Comparison of ENCODE assay signal across 8 mouse cellular contexts in the genomic region with DNA sequence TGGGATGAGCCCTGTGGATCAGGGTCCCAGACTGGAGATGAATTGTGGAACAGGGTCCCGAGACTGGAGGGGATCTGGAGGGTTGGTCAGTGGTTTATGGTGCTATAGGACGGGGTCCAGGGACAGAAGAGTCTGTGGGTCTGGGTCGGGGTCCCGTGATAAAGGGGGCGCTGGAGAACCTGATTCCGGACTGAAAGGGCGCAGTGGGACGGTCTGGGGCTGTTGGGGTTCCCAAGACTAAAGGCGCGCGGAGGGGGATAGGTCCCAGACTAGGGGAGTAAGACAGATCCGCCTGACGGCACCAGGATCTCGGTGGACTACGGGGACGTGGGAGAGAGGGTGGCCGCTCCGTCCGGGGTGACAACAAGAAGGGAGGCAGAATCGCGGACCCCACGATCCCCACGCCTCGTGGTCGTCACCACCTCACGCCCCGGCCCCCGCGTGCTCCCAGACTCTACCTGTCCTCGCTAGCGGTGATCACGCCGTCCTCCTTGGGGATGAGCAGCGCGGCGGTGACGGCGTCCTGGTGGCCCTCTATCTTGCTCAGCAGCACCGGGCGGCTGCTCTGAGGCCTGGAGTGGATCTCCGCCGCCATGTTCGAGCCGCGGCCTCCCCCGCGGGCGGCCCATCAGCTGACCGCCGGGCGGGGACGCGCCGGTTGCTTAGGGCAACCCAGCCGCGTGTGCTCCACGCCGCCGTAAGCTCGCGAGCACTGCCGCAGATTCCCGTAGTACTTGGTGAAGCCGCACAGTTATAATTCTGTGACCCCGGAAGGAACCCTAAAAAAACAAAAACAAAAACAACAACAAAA. TPM values are rescaled to one million over a fixed set of nuclear protein-coding genes. Genes with fewer than 3 reads are reported as not detected.
A peak's percentile ranks its signal among the peaks of the same experiment; 100 is the strongest.
DNase-seq lines count a peak whose midpoint lies in the region; ATAC-seq lines count a peak whose summit lies in the region.

No protein-coding gene starts in this region.

- H3K9ac ChIP-seq in heart, embryonic 14.5 days (ENCODE audit: low read length), result peak overlapping the region; percentile 93
- H3K9ac ChIP-seq in liver, embryonic 13.5 days, result peak overlapping the region; percentile 87
- peak overlapping the region; percentile 74 for H3K9ac ChIP-seq in stomach, embryonic 15.5 days

- peak overlapping the region; percentile 94 for H3K4me2 ChIP-seq in heart, embryonic 14.5 days (ENCODE audit: low read length)
- peak overlapping the region; percentile 88 for H3K4me2 ChIP-seq in liver, embryonic 13.5 days
- peak overlapping the region; percentile 83 for H3K4me2 ChIP-seq in stomach, embryonic 15.5 days

- H3K36me3 ChIP-seq in heart, embryonic 14.5 days (ENCODE audit: control insufficient read depth, insufficient read depth, low read length), result no peaks in the 10 kb centered on the region
- no peaks in the 10 kb centered on the region for H3K36me3 ChIP-seq in liver, embryonic 13.5 days
- H3K36me3 ChIP-seq in stomach, embryonic 15.5 days, result no peaks in the 10 kb centered on the region

- under 1% methylated on average over 55 of the region's 65 CpGs for WGBS in heart, embryonic 14.5 days
- under 1% methylated on average over 65 of the region's 65 CpGs for WGBS in liver, embryonic 13.5 days (ENCODE audit: insufficient replicate concordance)
- under 1% methylated on average over 65 of the region's 65 CpGs for WGBS in stomach, embryonic 15.5 days

- ATAC-seq in CD4-positive, CD25-positive, alpha-beta regulatory T cell, adult 4 months, result peak; percentile 92
- ATAC-seq in erythroid progenitor cell, adult 5-6 weeks (replicated peaks; ENCODE audit: low FRiP score, poor library complexity, severe bottlenecking), result peak; percentile 91
- ATAC-seq in heart, embryonic 14.5 days (ENCODE audit: insufficient number of reproducible peaks, insufficient read depth, low FRiP score, low read depth), result peak; percentile 82
- peak; percentile 91 for ATAC-seq in liver, embryonic 13.5 days (ENCODE audit: low read depth)
- ATAC-seq in stomach, embryonic 15.5 days (ENCODE audit: insufficient read depth, low FRiP score, low read depth), result peak; percentile 94

- no peaks in the 10 kb centered on the region for H3K27me3 ChIP-seq in heart, embryonic 14.5 days (ENCODE audit: control insufficient read depth, insufficient read depth, low read length)
- H3K27me3 ChIP-seq in liver, embryonic 13.5 days, result no peaks in the 10 kb centered on the region
- no peaks in the 10 kb centered on the region for H3K27me3 ChIP-seq in stomach, embryonic 15.5 days (replicated peaks)

- DNase-seq in kidney, postnatal 10 days, result peak; percentile 91
- DNase-seq in liver, embryonic 13.5 days, result peak; percentile 72
- DNase-seq in neural tube, embryonic 10.5 days (ENCODE audit: extremely low spot score, low spot score), result peak; percentile 76

- peaks cover 21% of the 10 kb centered on the region for H3K4me1 ChIP-seq in brown adipose tissue, adult 24 weeks (ENCODE audit: control insufficient read depth, insufficient read depth, insufficient read length, low read length)
- H3K4me1 ChIP-seq in heart, embryonic 14.5 days (ENCODE audit: control insufficient read depth in 2 of 2, insufficient read depth in 2 of 2, low read length in 2 of 2), result peaks cover 11 to 39% of the 10 kb centered on the region in 2 experiments
- H3K4me1 ChIP-seq in liver, embryonic 13.5 days (replicated peaks), result peaks cover 49% of the 10 kb centered on the region
- H3K4me1 ChIP-seq in stomach, embryonic 15.5 days, result peaks cover 15% of the 10 kb centered on the region

- H3K4me3 ChIP-seq in brown adipose tissue, adult 24 weeks (ENCODE audit: insufficient read depth, low read depth, low read length), result peak overlapping the region; percentile 96
- H3K4me3 ChIP-seq in heart, embryonic 14.5 days (ENCODE audit: control insufficient read depth in 1 of 2, insufficient read depth in 1 of 2, low read depth in 1 of 2, low read length in 2 of 2), result peak overlapping the region; percentile 72 to 79
- peak overlapping the region; percentile 82 for H3K4me3 ChIP-seq in liver, embryonic 13.5 days (replicated peaks)
- peak overlapping the region; percentile 92 for H3K4me3 ChIP-seq in stomach, embryonic 15.5 days (replicated peaks)

- H3K27ac ChIP-seq in brown adipose tissue, adult 24 weeks (replicated peaks; ENCODE audit: low read depth, low read length), result peak overlapping the region; percentile 82
- no peak overlapping the region; a peak in 1 of 4 replicates for H3K27ac ChIP-seq in heart, embryonic 14.5 days (replicated peaks in 1 of 2; ENCODE audit: control insufficient read depth in 1 of 2, insufficient read depth in 1 of 2, low read depth in 2 of 2, low read length in 2 of 2)
- peak overlapping the region; percentile 55 for H3K27ac ChIP-seq in liver, embryonic 13.5 days
- H3K27ac ChIP-seq in stomach, embryonic 15.5 days, result peak overlapping the region; percentile 11; the same call in 1 of the 2 replicates

- H3K9me3 ChIP-seq in heart, embryonic 14.5 days (ENCODE audit: control insufficient read depth, low read length), result no peaks in the 10 kb centered on the region
- H3K9me3 ChIP-seq in liver, embryonic 13.5 days (replicated peaks), result no peaks in the 10 kb centered on the region
- H3K9me3 ChIP-seq in stomach, embryonic 15.5 days, result no peaks in the 10 kb centered on the region

RNA-seq across cellular contexts. Expression of a gene that starts 14.5 kb away (rescaled TPM):
- polyA plus RNA-seq in CD4-positive, CD25-positive, alpha-beta regulatory T cell, adult 4 months (2017; shearing (Covaris generic)), result 10 to 100 TPM; 53.9 to 63.6 TPM
- 52.1 and 52.2 TPM in 2 replicates for polyA plus RNA-seq in brown adipose tissue, adult 24 weeks (2012; ENCODE audit: insufficient read depth, insufficient read length, missing spikeins)
- total RNA-seq in erythroid progenitor cell, adult 5-6 weeks (2015; ENCODE audit: low replicate concordance), result 4.6 and 9.0 TPM in 2 replicates
- 4.5 and 8.0 TPM in 2 replicates for total RNA-seq in erythroid progenitor cell, adult 5-6 weeks (2017; ENCODE audit: low replicate concordance)
- 43.1 and 45.6 TPM in 2 replicates for polyA plus RNA-seq in heart, embryonic 14.5 days (2014; fragmentation: Nextera tagmentation; extraction: Ambion mirVana)
- 32.3 and 34.9 TPM in 2 replicates for polyA plus RNA-seq in liver, embryonic 13.5 days (2015; fragmentation: Nextera tagmentation; extraction: Ambion mirVana)
- 50.4 and 51.3 TPM in 2 replicates for polyA plus RNA-seq in stomach, embryonic 15.5 days (2015; fragmentation: Nextera tagmentation; extraction: Ambion mirVana)

RNA-seq across cellular contexts. Expression of a gene that starts 14.6 kb away (rescaled TPM):
- polyA plus RNA-seq in CD4-positive, CD25-positive, alpha-beta regulatory T cell, adult 4 months (2017; shearing (Covaris generic)), result 10 to 100 TPM; 26.5 to 28.1 TPM
- polyA plus RNA-seq in brown adipose tissue, adult 24 weeks (2012; ENCODE audit: insufficient read depth, insufficient read length, missing spikeins), result 4.0 and 5.8 TPM in 2 replicates
- 2.9 and 28.9 TPM in 2 replicates for total RNA-seq in erythroid progenitor cell, adult 5-6 weeks (2015; ENCODE audit: low replicate concordance)
- total RNA-seq in erythroid progenitor cell, adult 5-6 weeks (2017; ENCODE audit: low replicate concordance), result 0.98 and 6.8 TPM in 2 replicates
- 28.5 and 33.7 TPM in 2 replicates for polyA plus RNA-seq in heart, embryonic 14.5 days (2014; fragmentation: Nextera tagmentation; extraction: Ambion mirVana)
- 14.4 and 14.5 TPM in 2 replicates for polyA plus RNA-seq in liver, embryonic 13.5 days (2015; fragmentation: Nextera tagmentation; extraction: Ambion mirVana)
- 32.8 and 36.8 TPM in 2 replicates for polyA plus RNA-seq in stomach, embryonic 15.5 days (2015; fragmentation: Nextera tagmentation; extraction: Ambion mirVana)

Comparison
In these comparisons a context has a peak if more than half of its experiments do, and no peak if none do; other contexts are left out.
1. H3K27ac ChIP-seq: peak in brown adipose tissue, adult 24 weeks (single experiment), liver, embryonic 13.5 days (single experiment) and stomach, embryonic 15.5 days (single experiment); none in heart, embryonic 14.5 days (0 of 2).
2. Peak in every context shown above with its lines, with median percentiles within 50 percentile points of each other: ATAC-seq, H3K4me3 ChIP-seq, H3K4me2 ChIP-seq, H3K9ac ChIP-seq and DNase-seq.